Mouse (Mus musculus): Measurements from ENCODE around the gene Zzef1. TPM values are rescaled to one million over a fixed set of nuclear protein-coding genes. Genes with fewer than 3 reads are reported as not detected.

The Zzef1 gene
- polyA plus RNA-seq, 2 experiments, result 4.4 to 5.1 TPM

DNA sequence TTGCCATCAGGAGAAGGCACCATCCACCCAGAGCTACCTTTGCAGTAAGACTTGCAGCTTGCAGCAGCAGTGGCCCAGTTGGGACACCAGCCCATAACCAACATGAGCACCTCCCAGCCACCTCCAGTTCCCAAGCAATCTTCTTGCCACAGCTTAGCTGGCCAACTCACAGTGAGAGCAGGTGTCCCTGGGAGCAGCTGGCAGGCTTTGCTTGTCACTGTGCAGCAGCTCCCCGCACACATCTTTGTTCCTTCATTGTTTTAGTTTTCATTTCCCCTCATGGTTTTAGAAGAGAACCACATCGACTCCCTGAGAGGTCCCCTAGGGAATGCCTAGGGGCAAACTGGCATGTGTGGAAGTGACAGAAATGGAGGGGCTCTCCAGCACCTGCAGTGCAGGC lies 129.0 kb downstream of the Zzef1 start:
- Histone ChIP-seq H3K36me3 (replicated peaks; ENCODE audit: control insufficient read depth, insufficient read depth, low read depth) (peaks cover 2% of the 10 kb centered on the region; the same call in 1 of the 2 replicates), H3K9me3 (ENCODE audit: control insufficient read depth, low read length) (no peaks in the 10 kb centered on the region), H3K9ac (replicated peaks) (no peak overlapping the region), H3K4me1 (replicated peaks; ENCODE audit: control insufficient read depth in 2 of 2, insufficient read depth in 2 of 2, low read length in 1 of 2) (no peaks in the 10 kb centered on the region), H3K4me3 (ENCODE audit: insufficient read depth in 1 of 2, low read depth in 2 of 2, low read length in 2 of 2) (no peak overlapping the region), H3K4me2 (ENCODE audit: low read depth) (no peak overlapping the region), H3K27ac (no peak overlapping the region), H3K27me3 (ENCODE audit: control insufficient read depth, insufficient read depth, low read length) (no peaks in the 10 kb centered on the region)
- TF ChIP-seq CTCF (IDR thresholded peaks at IDR 0.05; ENCODE audit: low read depth) (no peak), EP300 (IDR thresholded peaks at IDR 0.05; ENCODE audit: low read depth) (no peak)
- ATAC-seq (ENCODE audit: insufficient read depth) (no peak), DNase-seq (ENCODE audit: low read depth in 3 of 3, low spot score in 3 of 3) (no peak)
- 48% methylated on average over 2 of the region's 2 CpGs for WGBS (ENCODE audit: insufficient replicate concordance)

GRCm38 (mm10) chr11:72926226-72926890 lies 130.3 kb downstream of the Zzef1 start:
- H3K36me3 ChIP-seq (replicated peaks; ENCODE audit: control insufficient read depth, insufficient read depth, low read depth), result peaks cover 2% of the 10 kb centered on the region; the same call in 1 of the 2 replicates
- WGBS (ENCODE audit: insufficient replicate concordance), result 61% methylated on average over 13 of the region's 13 CpGs
- ATAC-seq (ENCODE audit: insufficient read depth), result no peak
- no peak overlapping the region for H3K4me2 ChIP-seq (ENCODE audit: low read depth)
- H3K27ac ChIP-seq, result no peak overlapping the region
- no peaks in the 10 kb centered on the region for H3K27me3 ChIP-seq (ENCODE audit: control insufficient read depth, insufficient read depth, low read length)
- peak; percentile 95 for TF ChIP-seq CTCF (IDR thresholded peaks at IDR 0.05; ENCODE audit: low read depth)
- TF ChIP-seq EP300 (IDR thresholded peaks at IDR 0.05; ENCODE audit: low read depth), result no peak
- no peaks in the 10 kb centered on the region for H3K4me1 ChIP-seq (replicated peaks; ENCODE audit: control insufficient read depth in 2 of 2, insufficient read depth in 2 of 2, low read length in 1 of 2)
- DNase-seq (ENCODE audit: low read depth in 3 of 3, low spot score in 3 of 3), result no peak
- H3K9ac ChIP-seq (replicated peaks), result no peak overlapping the region
- H3K9me3 ChIP-seq (ENCODE audit: control insufficient read depth, low read length), result no peaks in the 10 kb centered on the region
- H3K4me3 ChIP-seq (ENCODE audit: insufficient read depth in 1 of 2, low read depth in 2 of 2, low read length in 2 of 2), result no peak overlapping the region

DNA sequence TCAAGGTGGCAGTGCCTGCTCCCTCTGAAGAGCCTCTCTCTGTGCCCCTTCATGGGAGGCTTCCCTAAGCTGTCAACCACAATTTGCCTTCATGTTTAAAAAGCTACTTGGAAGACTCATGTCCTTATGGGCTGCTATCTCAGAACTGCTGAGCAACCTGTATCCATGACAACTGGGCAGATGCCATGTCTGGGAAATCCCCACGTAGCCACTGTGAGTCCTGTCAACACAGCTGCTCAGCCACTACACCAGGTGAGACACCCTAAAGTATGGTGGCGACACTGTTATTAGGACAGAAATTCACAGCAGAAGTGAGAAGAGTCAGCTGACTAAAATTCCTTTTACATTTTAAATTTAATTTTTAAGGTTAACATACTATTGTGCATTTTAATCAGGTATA lies 132.5 kb downstream of the Zzef1 start:
- Histone ChIP-seq H3K4me1 (replicated peaks; ENCODE audit: control insufficient read depth in 2 of 2, insufficient read depth in 2 of 2, low read length in 1 of 2) (no peaks in the 10 kb centered on the region), H3K4me3 (ENCODE audit: insufficient read depth in 1 of 2, low read depth in 2 of 2, low read length in 2 of 2) (no peak overlapping the region), H3K27ac (no peak overlapping the region), H3K27me3 (ENCODE audit: control insufficient read depth, insufficient read depth, low read length) (no peaks in the 10 kb centered on the region), H3K9ac (replicated peaks) (no peak overlapping the region), H3K9me3 (ENCODE audit: control insufficient read depth, low read length) (no peaks in the 10 kb centered on the region), H3K4me2 (ENCODE audit: low read depth) (no peak overlapping the region), H3K36me3 (replicated peaks; ENCODE audit: control insufficient read depth, insufficient read depth, low read depth) (no peaks in the 10 kb centered on the region)
- WGBS (ENCODE audit: insufficient replicate concordance), result 56% methylated on average over 2 of the region's 2 CpGs
- ATAC-seq (ENCODE audit: insufficient read depth) (no peak), DNase-seq (ENCODE audit: low read depth in 3 of 3, low spot score in 3 of 3) (no peak)
- TF ChIP-seq EP300 (IDR thresholded peaks at IDR 0.05; ENCODE audit: low read depth) (no peak), CTCF (IDR thresholded peaks at IDR 0.05; ENCODE audit: low read depth) (no peak)

DNA sequence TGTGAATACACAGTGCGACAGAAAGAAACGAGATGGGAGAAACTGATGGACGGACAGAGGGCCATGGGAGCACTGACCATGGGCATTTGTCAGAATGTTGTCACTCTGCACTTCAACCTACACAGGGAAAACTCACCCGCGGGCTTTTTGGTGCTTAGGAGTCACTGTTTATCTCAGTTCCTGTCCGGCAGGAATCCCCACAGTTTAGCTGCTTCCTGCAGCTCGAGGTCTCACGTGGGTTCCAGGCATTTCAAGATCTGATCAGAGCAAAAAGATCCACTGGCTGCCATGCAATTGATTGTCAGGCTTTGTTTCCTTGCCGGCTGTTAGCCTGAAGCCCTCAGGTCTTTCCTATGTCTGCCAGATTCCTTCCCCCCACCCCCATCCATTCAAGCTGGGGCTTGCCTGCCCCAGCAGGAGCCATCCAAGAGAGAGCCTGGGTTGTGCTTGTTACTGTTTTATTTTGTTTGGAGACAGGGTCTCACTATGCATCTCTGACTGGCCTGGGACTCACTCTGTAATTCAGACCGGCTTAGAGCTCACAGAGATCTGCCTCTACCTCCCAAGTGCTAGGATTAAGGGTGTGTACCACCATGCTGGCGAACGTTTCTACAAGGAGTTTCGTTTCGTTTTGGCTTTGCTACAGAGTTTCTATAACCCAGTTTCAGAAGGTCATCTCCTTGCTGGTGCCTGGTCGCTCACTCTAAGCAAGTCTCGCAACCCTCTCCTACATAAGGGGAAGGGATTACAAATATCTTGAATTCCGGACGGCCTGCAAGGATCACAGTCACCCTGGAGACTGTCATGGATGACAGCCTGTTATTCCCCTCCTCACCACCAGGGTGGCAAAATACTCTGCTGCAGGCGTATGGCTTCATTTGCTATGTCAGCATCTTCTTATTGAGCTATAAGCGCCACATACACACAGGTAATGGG lies 144.4 kb downstream of the Zzef1 start:
- peak overlapping the region; percentile 48 to 69 for H3K4me3 ChIP-seq (ENCODE audit: insufficient read depth in 1 of 2, low read depth in 2 of 2, low read length in 2 of 2)
- WGBS (ENCODE audit: insufficient replicate concordance), result 29% methylated on average over 20 of the region's 20 CpGs
- peaks cover 0 to 12% of the 10 kb centered on the region in 2 experiments; a peak in 2 of 4 replicates for H3K4me1 ChIP-seq (replicated peaks; ENCODE audit: control insufficient read depth in 2 of 2, insufficient read depth in 2 of 2, low read length in 1 of 2)
- DNase-seq (ENCODE audit: low read depth in 3 of 3, low spot score in 3 of 3) (no peak), ATAC-seq (ENCODE audit: insufficient read depth) (no peak)
- H3K36me3 ChIP-seq (replicated peaks; ENCODE audit: control insufficient read depth, insufficient read depth, low read depth), result no peaks in the 10 kb centered on the region
- peak overlapping the region; percentile 58 for H3K4me2 ChIP-seq (ENCODE audit: low read depth)
- H3K9ac ChIP-seq (replicated peaks), result no peak overlapping the region; the same call in 1 of the 2 replicates
- H3K27me3 ChIP-seq (ENCODE audit: control insufficient read depth, insufficient read depth, low read length), result no peaks in the 10 kb centered on the region
- TF ChIP-seq EP300 (IDR thresholded peaks at IDR 0.05; ENCODE audit: low read depth) (no peak), CTCF (IDR thresholded peaks at IDR 0.05; ENCODE audit: low read depth) (peak; percentile 88)
- no peak overlapping the region for H3K27ac ChIP-seq
- no peaks in the 10 kb centered on the region for H3K9me3 ChIP-seq (ENCODE audit: control insufficient read depth, low read length)

All from liver, embryonic 14.5 days (tissue).